11 mouse cellular contexts compared by ENCODE assay signal in the genomic region with DNA sequence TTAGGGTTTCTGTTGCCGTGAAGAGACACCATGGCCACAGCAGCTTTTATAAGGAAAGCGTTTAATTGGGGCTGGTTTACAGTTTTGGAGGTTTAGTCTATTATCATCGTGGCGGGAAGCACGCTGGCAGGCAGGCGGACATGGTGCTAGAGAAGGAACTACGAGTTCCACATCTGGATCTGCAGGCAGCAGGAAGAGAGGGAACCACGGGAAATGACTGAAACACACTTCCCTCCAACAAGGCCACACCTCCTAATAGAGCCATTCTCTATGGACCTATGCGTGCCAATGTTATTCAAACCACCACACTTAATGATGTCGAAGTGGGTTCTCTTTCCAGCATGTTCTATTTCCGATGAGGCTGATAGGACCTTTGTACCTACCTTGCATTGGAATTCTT.
"Had no signal": no experiment of that assay in that cellular context is flagged by ENCODE, and none has a peak within 500 bp of the region (broad histone marks: within the 10 kb centered on the region; RNA-seq: fewer than 3 reads in every experiment).

No protein-coding gene starts in this region.

- DNase-seq: retina, postnatal 1 day; right cerebral cortex, adult 18-20 months; right cerebral cortex, postnatal 14 days; right cerebral cortex, postnatal 4 days; spleen, adult 18-20 months; thymus, adult 18-20 months; thymus, adult 2 months; thymus, postnatal 14 days; thymus, postnatal 25 days; thymus, postnatal 36 days; thymus, postnatal 4 days had no signal
